Mouse (Mus musculus) mouse trophoblast stem cell (cell line): Measurements from ENCODE around the gene Foxo3.

Source experiments
- in situ Hi-C, 2 experiments: fragments of 300-500 bp; cut with MseI, MboI; formaldehyde crosslinking; loops; 2 replicates in 1 of 2; 3 replicates in 1 of 2; pipeline ENCODE4 v1.15.1; 2025

The Foxo3 gene

DNA sequence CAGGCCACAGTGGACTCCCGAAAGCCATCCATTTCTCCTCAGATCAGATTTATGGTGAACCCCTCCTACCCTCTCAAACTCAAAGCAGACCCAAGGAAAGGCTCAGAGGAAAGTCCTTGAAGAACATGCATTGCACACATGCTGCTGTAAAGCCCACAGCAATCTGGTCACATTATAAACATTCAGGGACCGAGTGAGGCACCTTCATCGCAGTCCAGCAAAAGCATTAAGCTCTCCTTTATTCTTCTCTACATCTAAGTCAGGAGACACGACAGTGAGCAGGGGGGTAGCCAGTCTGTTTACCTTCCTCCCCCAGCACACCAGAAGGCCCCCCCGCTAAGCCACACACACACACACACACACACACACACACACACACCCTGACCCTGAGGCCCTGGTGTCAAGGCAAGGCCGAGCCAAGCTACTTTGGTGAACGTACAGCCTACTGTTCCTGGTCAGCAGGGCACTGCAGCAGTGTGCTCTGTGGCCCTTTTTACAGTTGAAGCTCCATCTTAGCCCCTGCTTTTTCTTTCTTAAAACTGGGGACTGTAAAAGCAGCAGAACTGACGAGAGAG lies 24.7 kb downstream of the Foxo3 start:
- in situ Hi-C loops = no loop called here

- in situ Hi-C loops = no loop called here
Observed at GRCm38 (mm10) chr10:42251203-42251602, 25.4 kb downstream of the Foxo3 start.

- in situ Hi-C loops = no loop called here
Observed at GRCm38 (mm10) chr10:42249965-42250364, 26.6 kb downstream of the Foxo3 start.

GRCm38 (mm10) chr10:42248644-42249043 lies 27.9 kb downstream of the Foxo3 start:
- in situ Hi-C loops = no loop called here

GRCm38 (mm10) chr10:42248156-42248555 lies 28.4 kb downstream of the Foxo3 start:
- in situ Hi-C loops = no loop called here

DNA sequence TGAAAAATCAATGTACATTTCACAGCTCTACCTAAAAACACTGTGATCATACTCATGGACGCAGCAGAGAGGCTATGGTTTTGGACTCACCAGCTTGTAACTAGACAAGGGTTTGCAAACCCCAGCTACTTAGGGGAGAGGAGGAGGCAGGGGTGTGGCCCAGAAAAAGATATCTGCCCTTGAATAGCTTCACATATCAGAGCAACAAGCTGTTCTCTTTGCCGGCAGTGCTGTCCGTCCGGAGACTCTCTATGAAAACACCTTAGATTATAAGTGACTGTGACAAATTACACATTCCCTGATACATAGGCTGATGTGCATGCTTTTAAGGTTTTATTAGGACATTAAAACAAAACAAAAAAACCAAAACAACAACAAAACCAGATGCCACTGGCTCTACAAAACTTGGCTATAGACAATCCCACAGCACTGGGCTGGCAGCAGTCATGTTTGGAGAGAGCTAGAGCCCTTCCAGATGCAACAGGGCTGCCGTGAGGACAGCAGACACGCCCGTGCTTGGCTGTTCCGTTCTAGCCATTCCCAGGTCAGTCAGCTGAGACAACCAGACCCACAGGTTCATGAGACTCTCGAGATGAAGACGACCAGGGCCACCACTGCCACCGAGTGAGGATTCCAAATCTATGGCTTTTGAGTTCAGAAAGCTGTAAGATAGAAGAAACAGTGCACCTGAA lies 29.3 kb downstream of the Foxo3 start:
- in situ Hi-C loops = no loop called here

DNA sequence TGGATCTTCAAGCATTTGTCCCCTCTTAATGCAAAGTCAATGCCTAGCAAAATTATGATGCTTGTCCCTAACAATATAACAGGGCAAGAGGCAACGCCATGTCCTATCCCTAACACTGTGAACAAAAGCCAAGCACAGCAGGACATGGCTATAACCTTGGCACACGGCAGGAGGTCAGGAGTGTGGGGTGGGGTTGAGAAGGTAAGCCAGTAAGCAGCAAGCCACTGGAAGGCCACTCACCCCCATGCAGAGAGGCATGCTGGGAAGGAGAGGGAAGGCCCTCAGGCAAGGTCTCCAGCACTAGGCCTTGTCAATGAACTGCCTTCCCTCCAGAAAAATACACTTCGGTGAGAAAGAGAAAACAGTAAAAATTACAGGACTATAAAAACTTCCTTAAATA lies 30.1 kb downstream of the Foxo3 start:
- in situ Hi-C loops = no loop called here

GRCm38 (mm10) chr10:42245636-42246035 lies 30.9 kb downstream of the Foxo3 start:
- in situ Hi-C loops = no loop called here

- in situ Hi-C loops = no loop called here
Observed at GRCm38 (mm10) chr10:42245256-42245601, 31.3 kb downstream of the Foxo3 start.

GRCm38 (mm10) chr10:42244420-42245255 lies 31.9 kb downstream of the Foxo3 start:
- in situ Hi-C loops = no loop called here

DNA sequence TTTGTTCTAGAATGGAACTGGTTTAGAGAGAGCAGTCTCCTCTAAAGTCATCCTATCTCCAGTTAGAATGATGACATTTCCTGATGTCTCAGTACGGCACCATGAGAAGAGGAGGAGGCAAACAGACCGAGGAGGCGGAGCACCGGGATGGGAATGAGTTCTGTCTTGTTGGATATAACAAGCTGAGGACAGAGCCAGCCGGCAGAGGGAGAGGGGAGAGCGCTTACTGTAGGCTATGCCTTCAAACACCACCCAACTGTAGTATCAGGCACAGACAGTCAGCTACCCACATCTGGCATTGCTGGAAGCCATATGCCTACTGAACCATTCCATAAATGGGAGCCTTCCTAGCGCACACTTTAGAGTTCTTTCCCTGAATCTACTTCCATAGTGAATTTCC lies 32.6 kb downstream of the Foxo3 start:
- in situ Hi-C loops = no loop called here

GRCm38 (mm10) chr10:42242484-42242883 lies 34.1 kb downstream of the Foxo3 start:
- in situ Hi-C loops = no loop called here

GRCm38 (mm10) chr10:42241775-42242174 lies 34.8 kb downstream of the Foxo3 start:
- in situ Hi-C loops = no loop called here

GRCm38 (mm10) chr10:42239810-42240111 lies 36.8 kb downstream of the Foxo3 start:
- in situ Hi-C loops = no loop called here

DNA sequence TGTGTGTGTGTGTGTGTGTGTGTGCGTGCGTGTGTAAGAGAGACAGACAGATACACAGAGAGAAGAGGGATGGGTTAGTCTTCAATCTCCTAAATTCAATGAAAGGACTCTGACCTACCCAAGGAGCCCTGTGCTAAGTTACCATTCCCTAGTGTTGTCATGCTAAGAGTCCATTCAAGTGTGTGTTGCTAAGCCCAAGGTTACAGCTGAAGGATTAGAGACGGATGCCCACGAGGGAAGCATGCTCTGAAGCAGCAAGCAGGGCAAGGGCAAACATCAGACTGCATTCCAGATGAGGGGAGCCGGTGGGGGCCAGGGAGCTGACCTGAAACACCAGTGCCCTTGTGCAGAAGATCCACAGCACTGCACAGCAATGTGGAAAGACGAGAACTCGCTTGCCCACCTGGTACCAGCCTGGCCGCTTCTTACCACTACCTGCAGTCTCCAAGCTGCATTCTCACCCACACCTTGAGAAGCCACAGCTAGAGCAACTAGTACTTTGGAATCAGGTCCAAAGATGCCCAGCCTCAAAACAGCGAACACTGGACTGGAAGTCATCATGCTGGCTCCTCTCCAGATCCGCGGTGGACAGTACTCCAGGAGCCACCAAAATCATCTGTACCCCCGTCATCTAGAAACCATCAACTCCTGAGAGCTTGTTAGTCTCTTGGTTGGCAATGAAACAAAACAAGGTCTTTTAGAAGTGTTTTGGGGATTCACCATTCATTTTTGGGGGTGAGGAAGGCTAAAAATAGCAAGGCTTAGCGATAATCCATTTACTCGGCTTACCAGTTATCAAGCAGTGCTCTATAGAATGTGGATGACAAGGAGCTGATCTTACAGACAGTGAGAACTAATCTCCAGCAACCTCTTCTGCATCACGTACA lies 37.4 kb downstream of the Foxo3 start:
- in situ Hi-C loops = no loop called here

- in situ Hi-C loops = no loop called here
Observed at GRCm38 (mm10) chr10:42238296-42238695, 38.3 kb downstream of the Foxo3 start.

GRCm38 (mm10) chr10:42237556-42237955 lies 39.0 kb downstream of the Foxo3 start:
- in situ Hi-C loops = no loop called here

GRCm38 (mm10) chr10:42235321-42235720 lies 41.2 kb downstream of the Foxo3 start:
- in situ Hi-C loops = no loop called here

- in situ Hi-C loops = no loop called here
Observed at GRCm38 (mm10) chr10:42232977-42233376, 43.6 kb downstream of the Foxo3 start.

- in situ Hi-C loops = no loop called here
Observed at GRCm38 (mm10) chr10:42231847-42232246, 44.7 kb downstream of the Foxo3 start.

- in situ Hi-C loops = no loop called here
Observed at GRCm38 (mm10) chr10:42231100-42231541, 45.4 kb downstream of the Foxo3 start.
